Mouse (Mus musculus) small intestine, adult 2 months (tissue): ENCODE results near the gene 4933427D14Rik.

Source experiments
- CTCF ChIP-seq: fragments of 200-500 bp; IDR thresholded peaks from 2 replicates; pipeline ENCODE4 v1.5.1; 2012; ENCODE audit warnings: low read depth, mild to moderate bottlenecking, control low read depth, inconsistent platforms, low read length, moderate library complexity, mixed read lengths; ENCODE audit not compliant: insufficient replicate concordance, insufficient read length; ENCODE audit errors: extremely low read depth
- POLR2A ChIP-seq: fragments of 200-500 bp; IDR thresholded peaks from 2 replicates; pipeline ENCODE4 v1.6.1; 2012; ENCODE audit warnings: low read depth, mild to moderate bottlenecking, control low read depth, inconsistent platforms, low read length, moderate library complexity

DNA sequence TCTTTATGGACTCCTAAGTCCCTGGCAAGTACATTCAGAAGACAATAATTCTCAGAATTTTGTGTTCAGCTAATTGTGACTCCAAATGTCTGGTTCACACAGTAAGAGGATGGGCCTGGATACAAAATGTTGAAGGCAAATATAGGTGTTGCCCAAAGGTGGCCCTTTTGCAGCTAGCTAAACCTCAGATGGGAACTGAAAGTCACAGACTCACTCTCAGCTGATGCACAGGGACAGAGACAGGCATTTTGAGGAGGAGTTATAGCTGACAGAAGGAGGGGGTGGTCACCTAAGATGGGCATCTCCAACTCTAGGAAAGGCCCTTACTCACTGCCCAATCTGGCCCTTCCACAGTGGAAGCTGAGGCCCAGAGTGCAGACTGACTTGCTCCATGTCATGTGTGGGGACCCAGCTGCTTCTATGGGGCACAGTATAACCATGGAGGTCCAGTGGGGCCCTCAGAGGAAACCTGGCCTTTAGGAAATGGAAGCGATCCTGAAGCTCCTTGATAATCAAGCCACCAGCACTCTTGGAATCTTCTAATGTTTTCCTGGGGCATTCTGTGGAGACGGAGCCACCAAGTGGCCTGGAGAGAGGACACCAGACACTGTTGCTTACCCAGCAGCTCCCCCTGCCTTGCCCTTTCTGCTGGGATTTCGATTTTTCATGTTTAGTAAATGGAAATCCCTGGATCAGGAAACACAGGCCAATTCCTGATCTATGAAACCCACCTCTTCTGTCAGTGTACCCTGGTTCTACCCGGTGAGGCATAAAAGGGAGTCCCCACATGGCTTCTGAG lies 33.0 kb upstream of the 4933427D14Rik start:
- TF ChIP-seq CTCF (no peak), POLR2A (no peak)
